Mouse (Mus musculus) thymus, postnatal 0 days (tissue): Measurements from ENCODE around the gene Slc3a2. TPM values are rescaled to one million over a fixed set of nuclear protein-coding genes. Genes with fewer than 3 reads are reported as not detected.

Experiments used
- DNase-seq: peaks from one replicate; pipeline ENCODE4 v3.0.0-alpha.2; 2015; ENCODE audit warnings: low spot score
- microRNA-seq: library from miRNA; unstranded; fragments of <30 nt; microRNA quantifications from one replicate; pipeline ENCODE4, GENCODE M21; 2016; ENCODE audit warnings: borderline number of aligned reads
- polyA plus RNA-seq: library from polyadenylated mRNA; unstranded; fragments of >200 nt; fragmentation: Nextera tagmentation; extraction: Ambion mirVana; gene quantifications from 2 replicates; pipeline ENCODE4 v1.2.1, GENCODE M21; 2015

Gene Slc3a2
- polyA plus RNA-seq, 1 experiment from 2014 or later, result 122 TPM

DNA sequence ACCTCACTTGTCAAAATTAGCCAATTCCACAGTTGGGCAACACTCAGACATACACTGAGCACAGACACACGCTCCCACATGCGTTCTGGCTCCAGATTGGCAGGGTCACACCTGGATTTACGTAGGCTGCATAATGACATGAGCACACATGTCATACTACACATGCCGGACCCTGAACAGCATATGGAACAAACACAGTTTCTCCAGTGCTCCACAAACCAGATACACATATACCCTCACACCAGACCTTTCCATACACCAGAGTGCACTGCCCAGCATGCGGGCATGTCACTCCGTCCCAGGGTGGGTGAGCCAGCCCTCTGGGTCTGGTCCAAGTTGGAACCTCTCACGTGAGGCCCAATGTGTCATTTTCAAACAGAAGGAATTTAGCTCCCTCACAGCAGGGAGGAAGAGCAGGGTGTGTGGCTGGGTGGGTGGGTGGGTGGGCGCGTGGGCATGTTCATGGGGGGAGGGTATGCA, 59.8 kb downstream of the Slc3a2 start, which contains the start of gene Chrm1:
Gene Chrm1, plus strand, starts transcription at position 430 of the 480 bp plus-strand sequence.
- no peak for DNase-seq

DNA sequence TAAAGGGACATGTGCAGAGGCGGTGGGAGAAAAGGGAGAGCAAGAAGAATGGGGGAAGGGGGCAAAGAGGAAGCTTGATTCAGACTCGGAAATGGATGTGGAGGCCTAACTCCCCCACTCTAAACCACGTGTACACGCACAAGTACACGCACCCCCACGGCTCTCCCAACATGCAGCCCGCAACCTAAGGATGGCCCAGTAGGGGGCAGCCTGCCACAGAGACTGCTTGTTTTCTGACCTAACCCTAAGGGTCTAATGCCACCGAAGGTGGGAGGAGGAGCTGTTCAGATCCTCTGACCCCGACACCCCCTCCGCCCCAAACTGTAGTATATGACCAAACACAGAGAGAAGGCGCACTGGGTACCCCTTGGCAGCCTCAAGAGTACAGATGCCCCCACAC, 60.8 kb downstream of the Slc3a2 start:
- peak; percentile 67 for DNase-seq

- DNase-seq, result no peak
These were observed 61.3 kb downstream of the Slc3a2 start for GRCm38 (mm10) chr19:8661821-8662307.

Small RNA genes within 50 kb of the gene (microRNA-seq; reads per million reads assigned to microRNA genes)
- gene Mir6992, result 1.7 reads per million

Other genes with a start within 250 kb of the Slc3a2 start
- 0.04 and 0.22 TPM in 2 replicates for gene Slc22a8, start 132.1 kb downstream of the Slc3a2 start, polyA plus RNA-seq
- gene Slc22a6, start 105.3 kb downstream of the Slc3a2 start, polyA plus RNA-seq, result not detected in 2 replicates
- gene Chrm1, start 59.6 kb downstream of the Slc3a2 start, polyA plus RNA-seq, result 0.04 and 0.05 TPM in 2 replicates
- gene Wdr74, start 12.5 kb upstream of the Slc3a2 start, polyA plus RNA-seq, result 101 and 103 TPM in 2 replicates
- 0.79 and 0.84 TPM in 2 replicates for gene 1700092M07Rik, start 17.3 kb upstream of the Slc3a2 start, polyA plus RNA-seq
- 108 and 114 TPM in 2 replicates for gene Stx5a, start 18.0 kb upstream of the Slc3a2 start, polyA plus RNA-seq
- gene Nxf1, start 33.7 kb upstream of the Slc3a2 start, polyA plus RNA-seq, result 182 and 200 TPM in 2 replicates
- 205 and 223 TPM in 2 replicates for gene Tmem223, start 47.6 kb upstream of the Slc3a2 start, polyA plus RNA-seq
- 154 and 166 TPM in 2 replicates for gene Tmem179b, start 51.1 kb upstream of the Slc3a2 start, polyA plus RNA-seq
- 24.1 and 24.7 TPM in 2 replicates for gene Taf6l, start 63.0 kb upstream of the Slc3a2 start, polyA plus RNA-seq
- gene Polr2g, start 75.2 kb upstream of the Slc3a2 start, polyA plus RNA-seq, result 233 and 246 TPM in 2 replicates
- 2.9 and 3.5 TPM in 2 replicates for gene Zbtb3, start 79.2 kb upstream of the Slc3a2 start, polyA plus RNA-seq
- gene Ttc9c, start 96.0 kb upstream of the Slc3a2 start, polyA plus RNA-seq, result 44.1 and 49.8 TPM in 2 replicates
- gene Hnrnpul2, start 96.6 kb upstream of the Slc3a2 start, polyA plus RNA-seq, result 4.3 and 5.3 TPM in 2 replicates
- not detected in 2 replicates for gene AC129217.1, start 106.4 kb upstream of the Slc3a2 start, polyA plus RNA-seq
- 54.6 and 63.0 TPM in 2 replicates for gene Bscl2, start 114.1 kb upstream of the Slc3a2 start, polyA plus RNA-seq
- 0.36 and 0.66 TPM in 2 replicates for gene Gng3, start 115.8 kb upstream of the Slc3a2 start, polyA plus RNA-seq
- 0.78 and 1.1 TPM in 2 replicates for gene Lrrn4cl, start 127.4 kb upstream of the Slc3a2 start, polyA plus RNA-seq
- gene Ubxn1, start 148.1 kb upstream of the Slc3a2 start, polyA plus RNA-seq, result 171 and 178 TPM in 2 replicates
- gene Uqcc3, start 157.6 kb upstream of the Slc3a2 start, polyA plus RNA-seq, result 106 and 119 TPM in 2 replicates
- gene Lbhd1, start 160.4 kb upstream of the Slc3a2 start, polyA plus RNA-seq, result 67.6 and 70.2 TPM in 2 replicates
- not detected in 2 replicates for gene Gm49403, start 160.6 kb upstream of the Slc3a2 start, polyA plus RNA-seq
- 80.7 and 98.0 TPM in 2 replicates for gene 1810009A15Rik, start 165.5 kb upstream of the Slc3a2 start, polyA plus RNA-seq
- gene Gm49416, start 165.6 kb upstream of the Slc3a2 start, polyA plus RNA-seq, result not detected in 2 replicates
- 32.4 and 33.6 TPM in 2 replicates for gene Ints5, start 169.6 kb upstream of the Slc3a2 start, polyA plus RNA-seq
- gene Ganab, start 174.7 kb upstream of the Slc3a2 start, polyA plus RNA-seq, result 51.9 and 55.5 TPM in 2 replicates
- gene B3gat3, start 197.0 kb upstream of the Slc3a2 start, polyA plus RNA-seq, result 28.4 and 29.3 TPM in 2 replicates
- gene Rom1, start 206.0 kb upstream of the Slc3a2 start, polyA plus RNA-seq, result 4.7 TPM in 2 replicates
- 25.2 and 27.1 TPM in 2 replicates for gene Eml3, start 206.2 kb upstream of the Slc3a2 start, polyA plus RNA-seq
- 203 and 214 TPM in 2 replicates for gene Mta2, start 218.5 kb upstream of the Slc3a2 start, polyA plus RNA-seq
- 31.2 and 32.4 TPM in 2 replicates for gene Tut1, start 230.5 kb upstream of the Slc3a2 start, polyA plus RNA-seq
- gene Eef1g, start 243.7 kb upstream of the Slc3a2 start, polyA plus RNA-seq, result 326 and 340 TPM in 2 replicates